Mouse (Mus musculus): ENCODE results near the gene Evc. TPM values are rescaled to one million over a fixed set of nuclear protein-coding genes. Genes with fewer than 3 reads are reported as not detected.
A peak's percentile ranks its signal among the peaks of the same experiment; 100 is the strongest.

The Evc gene
- polyA plus RNA-seq, 1 experiment from 2014 or later: 21.5 TPM

DNA sequence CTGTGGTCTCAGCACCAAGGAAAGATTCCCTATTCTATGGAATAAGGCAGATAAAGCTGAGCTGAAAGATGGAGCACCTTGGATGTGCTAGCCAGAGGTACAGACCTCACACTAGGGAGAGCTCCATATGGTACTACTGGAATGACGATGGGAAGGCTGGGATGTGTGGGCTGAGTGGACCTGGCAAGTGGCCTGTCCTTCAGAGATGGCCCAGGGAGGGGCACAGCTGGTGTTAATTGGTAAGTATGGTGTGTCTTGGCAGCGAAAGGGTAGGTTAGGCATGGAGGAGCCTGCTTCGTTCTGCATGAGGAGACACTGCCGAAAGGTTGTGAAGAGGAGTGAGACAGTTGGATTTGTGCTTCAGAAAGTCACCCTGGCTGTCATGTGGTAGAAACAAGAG, 82.2 kb downstream of the Evc start:
- H3K27me3 ChIP-seq (ENCODE audit: control insufficient read depth, insufficient read depth, low read length): no peaks in the 10 kb centered on the region
- DNase-seq (ENCODE audit: low spot score) (no peak), ATAC-seq (ENCODE audit: insufficient number of reproducible peaks, low FRiP score, low TSS enrichment, low read depth) (no peak)
- no peaks in the 10 kb centered on the region for H3K9me3 ChIP-seq (ENCODE audit: control insufficient read depth, low read length)
- H3K4me3 ChIP-seq (ENCODE audit: low read depth, low read length): no peak overlapping the region
- H3K27ac ChIP-seq (replicated peaks; ENCODE audit: low read depth, low read length): no peak overlapping the region
- H3K4me1 ChIP-seq (ENCODE audit: control insufficient read depth, insufficient read depth, low read length): no peaks in the 10 kb centered on the region
- H3K9ac ChIP-seq (ENCODE audit: low read length): no peak overlapping the region
- no peak overlapping the region for H3K4me2 ChIP-seq (ENCODE audit: low read depth, severe bottlenecking)
- no peaks in the 10 kb centered on the region for H3K36me3 ChIP-seq (ENCODE audit: control insufficient read depth, insufficient read depth, low read length)
- 89% methylated on average over 4 of the region's 4 CpGs for WGBS

DNA sequence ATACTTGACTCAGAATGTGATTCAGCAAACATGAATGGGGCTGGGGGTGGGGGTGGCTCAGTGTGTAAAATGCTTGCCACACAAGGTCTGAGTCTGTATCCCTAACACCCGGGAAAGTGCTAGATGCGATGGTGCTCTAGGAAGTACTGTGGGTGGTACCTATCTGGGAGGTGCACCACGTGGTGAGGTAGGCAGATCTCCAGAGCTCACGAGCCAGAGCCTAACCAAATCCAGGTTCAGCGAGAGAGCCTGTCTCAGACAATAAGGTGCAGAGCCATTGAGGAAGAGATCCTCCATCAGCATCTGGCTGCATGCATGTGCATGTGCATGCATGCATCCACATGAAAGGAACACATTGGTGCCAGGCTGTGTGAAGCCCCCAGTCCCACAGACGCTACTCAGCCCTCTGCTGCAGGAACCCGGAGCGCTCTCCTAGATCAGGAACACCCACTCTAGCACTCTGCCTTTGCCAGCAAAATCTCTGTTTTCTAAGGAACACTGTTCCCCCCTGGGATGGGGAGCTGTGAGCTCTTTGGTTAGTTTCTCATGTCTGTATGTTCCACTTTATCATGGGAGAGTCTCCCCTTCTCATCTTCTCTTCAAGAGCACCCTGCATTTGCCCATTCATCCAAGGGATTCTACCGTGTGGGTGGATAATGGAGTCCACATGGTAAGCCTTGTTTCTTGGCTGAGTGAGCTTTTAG, 84.4 kb downstream of the Evc start:
- Histone ChIP-seq H3K4me1 (ENCODE audit: control insufficient read depth, insufficient read depth, low read length) (no peaks in the 10 kb centered on the region), H3K36me3 (ENCODE audit: control insufficient read depth, insufficient read depth, low read length) (no peaks in the 10 kb centered on the region), H3K9me3 (ENCODE audit: control insufficient read depth, low read length) (no peaks in the 10 kb centered on the region), H3K4me3 (ENCODE audit: low read depth, low read length) (no peak overlapping the region), H3K4me2 (ENCODE audit: low read depth, severe bottlenecking) (no peak overlapping the region), H3K27me3 (ENCODE audit: control insufficient read depth, insufficient read depth, low read length) (no peaks in the 10 kb centered on the region), H3K9ac (ENCODE audit: low read length) (no peak overlapping the region), H3K27ac (replicated peaks; ENCODE audit: low read depth, low read length) (no peak overlapping the region)
- DNase-seq (ENCODE audit: low spot score): no peak
- no peak for ATAC-seq (ENCODE audit: insufficient number of reproducible peaks, low FRiP score, low TSS enrichment, low read depth)
- 78% methylated on average over 9 of the region's 9 CpGs for WGBS

DNA sequence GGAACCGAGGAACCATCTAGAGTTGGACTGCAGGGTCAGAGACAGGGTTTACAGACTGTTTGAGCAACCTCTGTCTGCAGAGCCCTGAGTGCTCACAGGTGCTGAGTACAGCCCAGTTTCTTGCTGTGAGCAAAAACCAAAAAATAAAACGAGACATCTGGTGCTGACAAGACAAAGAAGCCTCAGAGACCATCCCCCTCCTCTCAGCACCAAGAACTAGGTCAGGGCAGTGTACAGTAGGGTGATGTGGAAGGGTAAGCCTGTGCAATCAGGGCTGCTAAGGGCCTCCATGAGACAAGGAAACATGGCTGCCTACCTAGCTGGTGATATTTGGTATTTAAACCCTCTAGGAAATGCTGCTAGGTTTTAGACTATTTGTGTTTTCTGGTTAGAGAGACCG, 85.1 kb downstream of the Evc start:
- Histone ChIP-seq H3K36me3 (ENCODE audit: control insufficient read depth, insufficient read depth, low read length) (no peaks in the 10 kb centered on the region), H3K4me2 (ENCODE audit: low read depth, severe bottlenecking) (no peak overlapping the region), H3K27me3 (ENCODE audit: control insufficient read depth, insufficient read depth, low read length) (no peaks in the 10 kb centered on the region), H3K4me3 (ENCODE audit: low read depth, low read length) (no peak overlapping the region), H3K9me3 (ENCODE audit: control insufficient read depth, low read length) (no peaks in the 10 kb centered on the region), H3K4me1 (ENCODE audit: control insufficient read depth, insufficient read depth, low read length) (no peaks in the 10 kb centered on the region; the same call in 1 of the 2 replicates), H3K9ac (ENCODE audit: low read length) (no peak overlapping the region), H3K27ac (replicated peaks; ENCODE audit: low read depth, low read length) (no peak overlapping the region)
- DNase-seq (ENCODE audit: low spot score) (no peak), ATAC-seq (ENCODE audit: insufficient number of reproducible peaks, low FRiP score, low TSS enrichment, low read depth) (no peak)
- WGBS: 77% methylated on average over 3 of the region's 3 CpGs

GRCm38 (mm10) chr5:37248870-37249269, 87.8 kb downstream of the Evc start:
- Histone ChIP-seq H3K36me3 (ENCODE audit: control insufficient read depth, insufficient read depth, low read length) (no peaks in the 10 kb centered on the region), H3K9ac (ENCODE audit: low read length) (no peak overlapping the region), H3K4me3 (ENCODE audit: low read depth, low read length) (no peak overlapping the region), H3K27me3 (ENCODE audit: control insufficient read depth, insufficient read depth, low read length) (peaks cover 3% of the 10 kb centered on the region; the same call in 1 of the 2 replicates), H3K4me2 (ENCODE audit: low read depth, severe bottlenecking) (no peak overlapping the region), H3K27ac (replicated peaks; ENCODE audit: low read depth, low read length) (no peak overlapping the region), H3K9me3 (ENCODE audit: control insufficient read depth, low read length) (no peaks in the 10 kb centered on the region), H3K4me1 (ENCODE audit: control insufficient read depth, insufficient read depth, low read length) (peaks cover 7% of the 10 kb centered on the region)
- 82% methylated on average over 3 of the region's 3 CpGs for WGBS
- ATAC-seq (ENCODE audit: insufficient number of reproducible peaks, low FRiP score, low TSS enrichment, low read depth) (no peak), DNase-seq (ENCODE audit: low spot score) (no peak)

DNA sequence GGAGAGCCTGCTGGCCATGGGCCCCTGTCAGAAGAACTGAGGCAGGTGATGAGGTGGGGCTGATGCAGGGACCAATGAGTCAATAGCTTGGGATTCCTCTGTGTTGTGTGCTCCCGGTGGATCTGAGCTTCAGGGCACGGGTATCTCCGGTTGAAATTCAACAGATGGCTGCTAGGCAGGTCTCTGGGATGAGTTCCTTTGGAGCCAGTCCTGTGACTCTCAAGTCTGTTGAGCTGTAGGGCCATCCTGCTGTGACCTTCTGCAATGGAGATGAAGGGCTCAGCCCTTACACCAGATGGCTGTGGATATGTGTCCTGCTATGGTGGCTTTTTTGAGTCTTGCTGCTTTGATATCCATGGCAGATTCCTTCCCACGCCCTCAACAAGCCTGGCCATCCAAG, 89.2 kb downstream of the Evc start:
- Histone ChIP-seq H3K36me3 (ENCODE audit: control insufficient read depth, insufficient read depth, low read length) (no peaks in the 10 kb centered on the region), H3K9me3 (ENCODE audit: control insufficient read depth, low read length) (no peaks in the 10 kb centered on the region), H3K4me3 (ENCODE audit: low read depth, low read length) (no peak overlapping the region), H3K4me1 (ENCODE audit: control insufficient read depth, insufficient read depth, low read length) (peaks cover 10% of the 10 kb centered on the region), H3K4me2 (ENCODE audit: low read depth, severe bottlenecking) (no peak overlapping the region), H3K27ac (replicated peaks; ENCODE audit: low read depth, low read length) (no peak overlapping the region), H3K9ac (ENCODE audit: low read length) (no peak overlapping the region), H3K27me3 (ENCODE audit: control insufficient read depth, insufficient read depth, low read length) (peaks cover 10% of the 10 kb centered on the region)
- no peak for ATAC-seq (ENCODE audit: insufficient number of reproducible peaks, low FRiP score, low TSS enrichment, low read depth)
- 40% methylated on average over 4 of the region's 4 CpGs for WGBS
- DNase-seq (ENCODE audit: low spot score): no peak

GRCm38 (mm10) chr5:37246138-37246910, 90.4 kb downstream of the Evc start:
- Histone ChIP-seq H3K36me3 (ENCODE audit: control insufficient read depth, insufficient read depth, low read length) (no peaks in the 10 kb centered on the region), H3K4me1 (ENCODE audit: control insufficient read depth, insufficient read depth, low read length) (peaks cover 21% of the 10 kb centered on the region), H3K9ac (ENCODE audit: low read length) (peak overlapping the region; percentile 54), H3K27ac (replicated peaks; ENCODE audit: low read depth, low read length) (no peak overlapping the region; the same call in 1 of the 2 replicates), H3K4me2 (ENCODE audit: low read depth, severe bottlenecking) (peak overlapping the region; percentile 95), H3K9me3 (ENCODE audit: control insufficient read depth, low read length) (no peaks in the 10 kb centered on the region), H3K4me3 (ENCODE audit: low read depth, low read length) (peak overlapping the region; percentile 65), H3K27me3 (ENCODE audit: control insufficient read depth, insufficient read depth, low read length) (peaks cover 21% of the 10 kb centered on the region)
- 1% methylated on average over 28 of the region's 37 CpGs for WGBS
- no peak for ATAC-seq (ENCODE audit: insufficient number of reproducible peaks, low FRiP score, low TSS enrichment, low read depth)
- DNase-seq (ENCODE audit: low spot score): peak; percentile 36

GRCm38 (mm10) chr5:37245651-37246050, 91.0 kb downstream of the Evc start:
- under 1% methylated on average over 31 of the region's 42 CpGs for WGBS
- Histone ChIP-seq H3K4me1 (ENCODE audit: control insufficient read depth, insufficient read depth, low read length) (peaks cover 21% of the 10 kb centered on the region), H3K4me3 (ENCODE audit: low read depth, low read length) (peak overlapping the region; percentile 65), H3K4me2 (ENCODE audit: low read depth, severe bottlenecking) (peak overlapping the region; percentile 95), H3K9me3 (ENCODE audit: control insufficient read depth, low read length) (no peaks in the 10 kb centered on the region), H3K9ac (ENCODE audit: low read length) (peak overlapping the region; percentile 54), H3K27me3 (ENCODE audit: control insufficient read depth, insufficient read depth, low read length) (peaks cover 28% of the 10 kb centered on the region), H3K27ac (replicated peaks; ENCODE audit: low read depth, low read length) (no peak overlapping the region; the same call in 1 of the 2 replicates), H3K36me3 (ENCODE audit: control insufficient read depth, insufficient read depth, low read length) (no peaks in the 10 kb centered on the region)
- ATAC-seq (ENCODE audit: insufficient number of reproducible peaks, low FRiP score, low TSS enrichment, low read depth): no peak
- peak; percentile 73 for DNase-seq (ENCODE audit: low spot score)

- DNase-seq (ENCODE audit: low spot score) (peak; percentile 36), ATAC-seq (ENCODE audit: insufficient number of reproducible peaks, low FRiP score, low TSS enrichment, low read depth) (no peak)
- peaks cover 21% of the 10 kb centered on the region for H3K4me1 ChIP-seq (ENCODE audit: control insufficient read depth, insufficient read depth, low read length)
- no peaks in the 10 kb centered on the region for H3K9me3 ChIP-seq (ENCODE audit: control insufficient read depth, low read length)
- no peaks in the 10 kb centered on the region for H3K36me3 ChIP-seq (ENCODE audit: control insufficient read depth, insufficient read depth, low read length)
- H3K27me3 ChIP-seq (ENCODE audit: control insufficient read depth, insufficient read depth, low read length): peaks cover 29% of the 10 kb centered on the region
- no peak overlapping the region for H3K9ac ChIP-seq (ENCODE audit: low read length)
- WGBS: 24% methylated on average over 9 of the region's 9 CpGs
- no peak overlapping the region; the same call in 1 of the 2 replicates for H3K4me2 ChIP-seq (ENCODE audit: low read depth, severe bottlenecking)
- H3K4me3 ChIP-seq (ENCODE audit: low read depth, low read length): no peak overlapping the region
- H3K27ac ChIP-seq (replicated peaks; ENCODE audit: low read depth, low read length): no peak overlapping the region
Measured at GRCm38 (mm10) chr5:37244666-37245242, 91.9 kb downstream of the Evc start.

Data from limb, embryonic 11.5 days (tissue).